Mouse (Mus musculus): ENCODE measurements around the gene Otx1. TPM values are rescaled to one million over a fixed set of nuclear protein-coding genes. Genes with fewer than 3 reads are reported as not detected.

Gene Otx1
- total and polyA plus RNA-seq, 3 experiments: not detected

- H3K9me3 ChIP-seq (replicated peaks; ENCODE audit: insufficient read depth, low read length): no peaks in the 10 kb centered on the region
- H3K36me3 ChIP-seq (ENCODE audit: control insufficient read depth in 1 of 2, insufficient read depth in 2 of 2, low read length in 2 of 2): peaks cover 0 to 9% of the 10 kb centered on the region in 2 experiments; a peak in 2 of 4 replicates
- DNase-seq (ENCODE audit: low read depth, low spot score): no peak
- H3K79me2 ChIP-seq (ENCODE audit: control insufficient read depth, insufficient read depth, low read length, poor library complexity): no peaks in the 10 kb centered on the region
- H3K4me3 ChIP-seq (ENCODE audit: control insufficient read depth in 1 of 2, insufficient read depth in 1 of 2, low read depth in 2 of 2, low read length in 2 of 2): no peak overlapping the region
- no peak for TF ChIP-seq KAT2A (conservative IDR thresholded peaks at IDR 0.05; ENCODE audit: low read depth, low read length)
- H3K27me3 ChIP-seq (ENCODE audit: control insufficient read depth in 1 of 2, insufficient read depth in 2 of 2, low read length in 2 of 2): no peaks in the 10 kb centered on the region
- H3K4me1 ChIP-seq (ENCODE audit: control insufficient read depth in 1 of 2, insufficient read depth in 2 of 2, low read length in 2 of 2): peaks cover 0 to 15% of the 10 kb centered on the region in 2 experiments; a peak in 3 of 4 replicates
- no peak overlapping the region for H3K27ac ChIP-seq (ENCODE audit: control insufficient read depth, low read depth, low read length)
- no peak overlapping the region for H3K9ac ChIP-seq (ENCODE audit: control insufficient read depth, low read depth, low read length, poor library complexity, severe bottlenecking)
Observed at GRCm38 (mm10) chr11:22004331-22004841, 1.7 kb upstream of the Otx1 start.

- TF ChIP-seq MAFK (IDR thresholded peaks at IDR 0.05; ENCODE audit: borderline replicate concordance, low read depth, low read length) (no peak), GATA1 (IDR thresholded peaks at IDR 0.05; ENCODE audit: low read depth, low read length) (no peak), USF1 (IDR thresholded peaks at IDR 0.05; ENCODE audit: low read depth, low read length) (no peak), ELF1 (IDR thresholded peaks at IDR 0.05; ENCODE audit: low read depth, low read length) (no peak), TCF12 (IDR thresholded peaks at IDR 0.05; ENCODE audit: low read depth, low read length) (no peak), JUND (IDR thresholded peaks at IDR 0.05; ENCODE audit: low read depth, low read length) (no peak), SMC3 (IDR thresholded peaks at IDR 0.05; ENCODE audit: low read depth, low read length) (no peak), ETS1 (IDR thresholded peaks at IDR 0.05; ENCODE audit: low read depth, low read length) (no peak)
- DNase-seq (ENCODE audit: low read depth, low spot score): no peak
- Histone ChIP-seq H3K4me1 (ENCODE audit: control insufficient read depth in 1 of 2, insufficient read depth in 2 of 2, low read length in 2 of 2) (peaks cover 0 to 14% of the 10 kb centered on the region in 2 experiments; a peak in 3 of 4 replicates), H3K27ac (ENCODE audit: control insufficient read depth, low read depth, low read length) (no peak overlapping the region), H3K27me3 (ENCODE audit: control insufficient read depth in 1 of 2, insufficient read depth in 2 of 2, low read length in 2 of 2) (no peaks in the 10 kb centered on the region), H3K9me3 (replicated peaks; ENCODE audit: insufficient read depth, low read length) (no peaks in the 10 kb centered on the region), H3K36me3 (ENCODE audit: control insufficient read depth in 1 of 2, insufficient read depth in 2 of 2, low read length in 2 of 2) (peaks cover 0 to 8% of the 10 kb centered on the region in 2 experiments; a peak in 2 of 4 replicates), H3K9ac (ENCODE audit: control insufficient read depth, low read depth, low read length, poor library complexity, severe bottlenecking) (no peak overlapping the region), H3K79me2 (ENCODE audit: control insufficient read depth, insufficient read depth, low read length, poor library complexity) (no peaks in the 10 kb centered on the region), H3K4me3 (ENCODE audit: control insufficient read depth in 1 of 2, insufficient read depth in 1 of 2, low read depth in 2 of 2, low read length in 2 of 2) (no peak overlapping the region)
Observed at GRCm38 (mm10) chr11:22003341-22003981, 764 bp upstream of the Otx1 start.

GRCm38 (mm10) chr11:22002062-22002782, 475 bp downstream of the Otx1 start:
- TF ChIP-seq EP300 (IDR thresholded peaks at IDR 0.05; ENCODE audit: low read depth in 1 of 2, low read length in 2 of 2): no peak
- no peak for TF ChIP-seq MAFK (IDR thresholded peaks at IDR 0.05; ENCODE audit: borderline replicate concordance, low read depth, low read length)
- TF ChIP-seq ZMIZ1 (IDR thresholded peaks at IDR 0.05; ENCODE audit: low read depth, low read length): no peak
- Histone ChIP-seq H3K27me3 (ENCODE audit: control insufficient read depth in 1 of 2, insufficient read depth in 2 of 2, low read length in 2 of 2) (no peaks in the 10 kb centered on the region), H3K79me2 (ENCODE audit: control insufficient read depth, insufficient read depth, low read length, poor library complexity) (no peaks in the 10 kb centered on the region), H3K27ac (ENCODE audit: control insufficient read depth, low read depth, low read length) (no peak overlapping the region), H3K9me3 (replicated peaks; ENCODE audit: insufficient read depth, low read length) (no peaks in the 10 kb centered on the region), H3K36me3 (ENCODE audit: control insufficient read depth in 1 of 2, insufficient read depth in 2 of 2, low read length in 2 of 2) (no peaks in the 10 kb centered on the region), H3K9ac (ENCODE audit: control insufficient read depth, low read depth, low read length, poor library complexity, severe bottlenecking) (no peak overlapping the region), H3K4me1 (ENCODE audit: control insufficient read depth in 1 of 2, insufficient read depth in 2 of 2, low read length in 2 of 2) (0 out of 4 replicates have a peak, but pooled peaks cover 0 to 6% of the 10 kb centered on the region in 2 experiments), H3K4me3 (ENCODE audit: control insufficient read depth in 1 of 2, insufficient read depth in 1 of 2, low read depth in 2 of 2, low read length in 2 of 2) (no peak overlapping the region)
- no peak for DNase-seq (ENCODE audit: low read depth, low spot score)
